8 mouse cellular contexts compared by ENCODE assay signal in the genomic region with DNA sequence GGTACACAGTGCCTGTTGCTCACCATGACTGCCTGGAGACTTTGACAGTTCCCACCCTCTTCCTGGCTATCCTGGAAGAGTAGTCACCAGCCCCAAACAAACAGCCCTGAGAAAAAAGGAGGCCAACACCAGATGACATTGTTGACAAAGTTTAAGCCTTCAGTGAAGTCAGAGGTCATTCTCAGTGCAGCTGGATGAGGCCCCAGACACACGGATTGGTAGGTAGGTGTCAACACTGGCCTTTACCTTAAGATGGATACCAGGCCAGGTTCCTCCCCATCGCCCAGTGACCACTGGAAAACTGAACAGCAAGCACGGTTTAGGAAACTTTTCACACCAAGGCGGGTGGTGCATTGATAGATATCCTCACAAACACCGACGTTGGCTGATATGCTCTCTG. TPM values are rescaled to one million over a fixed set of nuclear protein-coding genes. Genes with fewer than 3 reads are reported as not detected.
A peak's percentile ranks its signal among the peaks of the same experiment; 100 is the strongest.
DNase-seq lines count a peak whose midpoint lies in the region; ATAC-seq and TF ChIP-seq lines count a peak whose summit lies in the region.

No protein-coding gene starts in this region.

- no peaks in the 10 kb centered on the region for H3K9me3 ChIP-seq in ES-Bruce4 (replicated peaks; ENCODE audit: control insufficient read depth, insufficient read depth, low read length, poor library complexity, severe bottlenecking)
- no peaks in the 10 kb centered on the region for H3K9me3 ChIP-seq in heart, embryonic 15.5 days (replicated peaks)
- H3K9me3 ChIP-seq in liver, embryonic 16.5 days (replicated peaks; ENCODE audit: control insufficient read depth, low read length) = no peaks in the 10 kb centered on the region

- WGBS in heart, adult 2 months = 12% methylated on average over 6 of the region's 6 CpGs
- WGBS in heart, embryonic 15.5 days = 16% methylated on average over 6 of the region's 6 CpGs
- 16% methylated on average over 6 of the region's 6 CpGs for WGBS in liver, embryonic 16.5 days (ENCODE audit: insufficient replicate concordance)

- intact Hi-C loops in heart, adult 2 months (cut with DNase I) = loop anchor here (1.0 kb wide), 1 partner anchor 11 kb away; no protein-coding TSS in a partner anchor
- intact Hi-C loops in heart, postnatal 25 days (cut with DNase I) = loop anchor here (1.0 kb wide), 1 partner anchor 10 kb away; no protein-coding TSS in a partner anchor

- no peak for TF ChIP-seq CTCF in heart, adult 2 months (IDR thresholded peaks at IDR 0.05)
- TF ChIP-seq CTCF in ES-Bruce4 (IDR thresholded peaks at IDR 0.05; ENCODE audit: low read depth, low read length) = no peak

- no peak for TF ChIP-seq EP300 in heart, adult 2 months (IDR thresholded peaks at IDR 0.05; ENCODE audit: insufficient read depth, low read depth, low read length)
- TF ChIP-seq EP300 in ES-Bruce4 (IDR thresholded peaks at IDR 0.05; ENCODE audit: insufficient read depth, low read depth, low read length) = no peak

- H3K4me3 ChIP-seq in heart, adult 2 months = peak overlapping the region; percentile 26; the same call in 1 of the 2 replicates
- H3K4me3 ChIP-seq in ES-Bruce4 (ENCODE audit: low read depth, low read length) = peak overlapping the region; percentile 21; the same call in 1 of the 2 replicates
- peak overlapping the region; percentile 49 for H3K4me3 ChIP-seq in heart, embryonic 15.5 days
- peak overlapping the region; percentile 70 for H3K4me3 ChIP-seq in liver, embryonic 16.5 days (ENCODE audit: low read depth, low read length)

- peaks cover 36% of the 10 kb centered on the region for H3K4me1 ChIP-seq in heart, adult 2 months (ENCODE audit: control insufficient read depth, insufficient read depth, low read length)
- no peaks in the 10 kb centered on the region for H3K4me1 ChIP-seq in ES-Bruce4 (ENCODE audit: control insufficient read depth, insufficient read depth, low read length)
- peaks cover 47% of the 10 kb centered on the region for H3K4me1 ChIP-seq in heart, embryonic 15.5 days (replicated peaks)
- peaks cover 77% of the 10 kb centered on the region for H3K4me1 ChIP-seq in liver, embryonic 16.5 days (ENCODE audit: control insufficient read depth, low read depth, low read length)

- peak overlapping the region; percentile 98 for H3K27ac ChIP-seq in heart, adult 2 months
- H3K27ac ChIP-seq in ES-Bruce4 (ENCODE audit: insufficient read depth, low read length) = no peak overlapping the region
- peak overlapping the region; percentile 95 for H3K27ac ChIP-seq in heart, embryonic 15.5 days
- peak overlapping the region; percentile 99 for H3K27ac ChIP-seq in liver, embryonic 16.5 days (ENCODE audit: low read length)

- H3K4me2 ChIP-seq in heart, embryonic 15.5 days = peak overlapping the region; percentile 81
- H3K4me2 ChIP-seq in liver, embryonic 16.5 days (ENCODE audit: low read depth, low read length) = peak overlapping the region; percentile 95

- no peak for DNase-seq in heart, adult 2 months
- DNase-seq in heart, postnatal 25 days (ENCODE audit: low spot score) = no peak
- no peak for DNase-seq in layer of hippocampus, adult 18-20 months (ENCODE audit: low spot score in 2 of 2)
- DNase-seq in B cell, adult 2 months = no peak
- DNase-seq in cerebellum, adult 9-11 months = no peak

- no peaks in the 10 kb centered on the region for H3K27me3 ChIP-seq in heart, adult 2 months (ENCODE audit: control insufficient read depth, insufficient read depth, low read length)
- no peaks in the 10 kb centered on the region for H3K27me3 ChIP-seq in ES-Bruce4 (ENCODE audit: control insufficient read depth, insufficient read depth, low read length, poor library complexity, severe bottlenecking)
- H3K27me3 ChIP-seq in heart, embryonic 15.5 days = no peaks in the 10 kb centered on the region
- H3K27me3 ChIP-seq in liver, embryonic 16.5 days (ENCODE audit: control insufficient read depth, insufficient read depth, low read depth, low read length) = no peaks in the 10 kb centered on the region

- H3K9ac ChIP-seq in heart, adult 2 months (ENCODE audit: low read depth, low read length) = peak overlapping the region; percentile 17; the same call in 1 of the 2 replicates
- 0 out of 2 replicates have a peak overlapping the region, but pooled peaks have one; percentile 10 for H3K9ac ChIP-seq in ES-Bruce4 (ENCODE audit: low read depth, poor library complexity, severe bottlenecking)
- 0 out of 2 replicates have a peak overlapping the region, but pooled peaks have one; percentile 16 for H3K9ac ChIP-seq in heart, embryonic 15.5 days
- peak overlapping the region; percentile 69 for H3K9ac ChIP-seq in liver, embryonic 16.5 days (ENCODE audit: low read depth, low read length)

- no peaks in the 10 kb centered on the region for H3K36me3 ChIP-seq in heart, adult 2 months (ENCODE audit: control insufficient read depth, insufficient read depth, low read length)
- no peaks in the 10 kb centered on the region for H3K36me3 ChIP-seq in ES-Bruce4 (ENCODE audit: control insufficient read depth, insufficient read depth, low read length, poor library complexity, severe bottlenecking)
- no peaks in the 10 kb centered on the region for H3K36me3 ChIP-seq in heart, embryonic 15.5 days
- H3K36me3 ChIP-seq in liver, embryonic 16.5 days (ENCODE audit: control insufficient read depth, insufficient read depth) = no peaks in the 10 kb centered on the region

- ATAC-seq in heart, embryonic 15.5 days (replicated peaks; ENCODE audit: insufficient number of reproducible peaks, insufficient read depth, low FRiP score, low read depth) = no peak
- no peak for ATAC-seq in liver, embryonic 16.5 days (ENCODE audit: low read depth)

- TF ChIP-seq POLR2A in heart, adult 2 months (IDR thresholded peaks at IDR 0.05; ENCODE audit: insufficient read depth, low read depth, low read length) = no peak
- TF ChIP-seq POLR2A in ES-Bruce4 (IDR thresholded peaks at IDR 0.05; ENCODE audit: insufficient read depth, low read length) = no peak

- no peaks in the 10 kb centered on the region for H3K79me2 ChIP-seq in heart, adult 2 months (replicated peaks; ENCODE audit: control insufficient read depth, insufficient read depth, low read length)

RNA-seq across cellular contexts. Expression of a gene that starts 13.4 kb away (rescaled TPM):
- total RNA-seq in heart, adult 2 months (2021) = 10 to 100 TPM; 29.9 to 31.0 TPM
- polyA plus RNA-seq in heart, adult 2 months (2012; rRNA removed) = 33.5 and 35.9 TPM in 2 replicates
- 10 to 100 TPM; 25.7 to 29.2 TPM for total RNA-seq in heart, postnatal 25 days (2021)
- 109 and 112 TPM in 2 replicates for polyA plus RNA-seq in ES-Bruce4 (2011; ENCODE audit: insufficient read depth, insufficient read length, low read depth, missing spikeins)
- 36.9 and 45.4 TPM in 2 replicates for polyA plus RNA-seq in heart, embryonic 15.5 days (2015; fragmentation: Nextera tagmentation; extraction: Ambion mirVana)
- 107 and 109 TPM in 2 replicates for polyA plus RNA-seq in liver, embryonic 16.5 days (2015; fragmentation: Nextera tagmentation; extraction: Ambion mirVana)
- 10 to 100 TPM; 16.6 to 24.9 TPM for total RNA-seq in layer of hippocampus, adult 18-20 months (2021)

RNA-seq across cellular contexts. Expression of a gene that starts 18.7 kb away (rescaled TPM):
- not detected for total RNA-seq in heart, adult 2 months (2021)
- polyA plus RNA-seq in heart, adult 2 months (2012; rRNA removed) = 0.16 TPM in 1 of 2 replicates, not detected in the other
- total RNA-seq in heart, postnatal 25 days (2021) = not detected
- polyA plus RNA-seq in ES-Bruce4 (2011; ENCODE audit: insufficient read depth, insufficient read length, low read depth, missing spikeins) = not detected in 2 replicates
- 0.42 TPM in 2 replicates for polyA plus RNA-seq in heart, embryonic 15.5 days (2015; fragmentation: Nextera tagmentation; extraction: Ambion mirVana)
- 0.19 and 0.20 TPM in 2 replicates for polyA plus RNA-seq in liver, embryonic 16.5 days (2015; fragmentation: Nextera tagmentation; extraction: Ambion mirVana)
- under 1 TPM in 1 of 2 experiments, not detected in 1; 0.17 TPM for total RNA-seq in layer of hippocampus, adult 18-20 months (2021)

RNA-seq across cellular contexts. Expression of a gene that starts 55.3 kb away (rescaled TPM):
- 1 to 10 TPM; 9.3 to 9.4 TPM for total RNA-seq in heart, adult 2 months (2021)
- polyA plus RNA-seq in heart, adult 2 months (2012; rRNA removed) = 14.5 and 17.0 TPM in 2 replicates
- 10 to 100 TPM; 11.6 to 12.1 TPM for total RNA-seq in heart, postnatal 25 days (2021)
- polyA plus RNA-seq in ES-Bruce4 (2011; ENCODE audit: insufficient read depth, insufficient read length, low read depth, missing spikeins) = not detected in 2 replicates
- polyA plus RNA-seq in heart, embryonic 15.5 days (2015; fragmentation: Nextera tagmentation; extraction: Ambion mirVana) = 23.3 and 32.3 TPM in 2 replicates
- 2.2 and 3.3 TPM in 2 replicates for polyA plus RNA-seq in liver, embryonic 16.5 days (2015; fragmentation: Nextera tagmentation; extraction: Ambion mirVana)
- total RNA-seq in layer of hippocampus, adult 18-20 months (2021) = 1 to 10 TPM; 3.9 to 5.2 TPM

Comparison
In these comparisons a context has a peak if more than half of its experiments do, and no peak if none do; other contexts are left out.
1. H3K9ac ChIP-seq: peak in every context shown above with its lines; median percentile 69 in liver, embryonic 16.5 days; 17 in heart, adult 2 months; 16 in heart, embryonic 15.5 days; 10 in ES-Bruce4.